Mouse (Mus musculus) liver, adult 2 months (tissue): ENCODE data around the gene Limk1. TPM values are rescaled to one million over a fixed set of nuclear protein-coding genes. Genes with fewer than 3 reads are reported as not detected.

Source experiments
- DNase-seq: peaks from one replicate; pipeline ENCODE4 v3.0.0-alpha.2; 2011; ENCODE audit warnings: low read depth, low spot score; ENCODE audit errors: extremely low read depth
- H3K27ac ChIP-seq: fragments of 200-500 bp; replicated peaks from 2 replicates; pipeline ENCODE4 v1.5.1; 2012; ENCODE audit warnings: low read depth, mild to moderate bottlenecking, control low read depth, inconsistent platforms, low read length; ENCODE audit not compliant: insufficient read depth
- H3K27me3 ChIP-seq: fragments of 200-500 bp; 2 replicates; pipeline ENCODE4 v1.6.1; 2012; ENCODE audit warnings: mild to moderate bottlenecking, moderate library complexity, low read length, inconsistent platforms; ENCODE audit not compliant: control insufficient read depth, insufficient read depth
- H3K36me3 ChIP-seq: fragments of 200-500 bp; 2 replicates; pipeline ENCODE4 v1.6.1; 2012; ENCODE audit warnings: low read length, inconsistent platforms; ENCODE audit not compliant: control insufficient read depth, insufficient read depth
- H3K4me1 ChIP-seq: fragments of 200-500 bp; 2 replicates; pipeline ENCODE4 v1.6.1; 2011; ENCODE audit warnings: low read length; ENCODE audit not compliant: control insufficient read depth, insufficient read depth
- H3K4me3 ChIP-seq: fragments of 200-500 bp; 2 replicates; pipeline ENCODE4 v1.5.1; 2011; ENCODE audit warnings: low read depth, mild to moderate bottlenecking, control low read depth, low read length, moderate library complexity; ENCODE audit not compliant: insufficient read depth
- H3K79me2 ChIP-seq: fragments of 200-500 bp; 2 replicates; pipeline ENCODE4 v1.6.1; 2012; ENCODE audit warnings: inconsistent platforms, mild to moderate bottlenecking, low read length, moderate library complexity; ENCODE audit not compliant: control insufficient read depth, insufficient read depth
- H3K9ac ChIP-seq: fragments of 200-500 bp; 2 replicates; pipeline ENCODE4 v1.6.1; 2012; ENCODE audit warnings: low read depth, mild to moderate bottlenecking, control low read depth, inconsistent platforms, low read length
- CTCF ChIP-seq: fragments of 200-500 bp; IDR thresholded peaks from 2 replicates; pipeline ENCODE4 v1.5.1; 2011; ENCODE audit warnings: low read depth, low read length, control low read depth
- POLR2A ChIP-seq: fragments of 200-500 bp; IDR thresholded peaks from 2 replicates; pipeline ENCODE4 v1.6.1; 2011; ENCODE audit warnings: low read length, control low read depth; ENCODE audit not compliant: insufficient read depth; ENCODE audit errors: extremely low read depth
- WGBS: fragments of 180-500 bp; shearing (Covaris S2); methylation state at CpG from one replicate; pipeline ENCODE4 v1.1.7; 2018; 5-methylcytosine and 5-hydroxymethylcytosine counted together
- polyA plus RNA-seq: library from polyadenylated mRNA; depleted of rRNA; stranded (reverse); fragments of >200 nt; gene quantifications from 2 replicates; pipeline ENCODE4 v1.2.3, GENCODE M21; 2012
- total RNA-seq: library from RNA; depleted of rRNA; stranded (reverse); fragments of >200 nt; gene quantifications from 2 replicates; pipeline ENCODE4 v1.2.3, GENCODE M21; 2014

The Limk1 gene
- total and polyA plus RNA-seq, 2 experiments = 0.83 to 2.7 TPM

DNA sequence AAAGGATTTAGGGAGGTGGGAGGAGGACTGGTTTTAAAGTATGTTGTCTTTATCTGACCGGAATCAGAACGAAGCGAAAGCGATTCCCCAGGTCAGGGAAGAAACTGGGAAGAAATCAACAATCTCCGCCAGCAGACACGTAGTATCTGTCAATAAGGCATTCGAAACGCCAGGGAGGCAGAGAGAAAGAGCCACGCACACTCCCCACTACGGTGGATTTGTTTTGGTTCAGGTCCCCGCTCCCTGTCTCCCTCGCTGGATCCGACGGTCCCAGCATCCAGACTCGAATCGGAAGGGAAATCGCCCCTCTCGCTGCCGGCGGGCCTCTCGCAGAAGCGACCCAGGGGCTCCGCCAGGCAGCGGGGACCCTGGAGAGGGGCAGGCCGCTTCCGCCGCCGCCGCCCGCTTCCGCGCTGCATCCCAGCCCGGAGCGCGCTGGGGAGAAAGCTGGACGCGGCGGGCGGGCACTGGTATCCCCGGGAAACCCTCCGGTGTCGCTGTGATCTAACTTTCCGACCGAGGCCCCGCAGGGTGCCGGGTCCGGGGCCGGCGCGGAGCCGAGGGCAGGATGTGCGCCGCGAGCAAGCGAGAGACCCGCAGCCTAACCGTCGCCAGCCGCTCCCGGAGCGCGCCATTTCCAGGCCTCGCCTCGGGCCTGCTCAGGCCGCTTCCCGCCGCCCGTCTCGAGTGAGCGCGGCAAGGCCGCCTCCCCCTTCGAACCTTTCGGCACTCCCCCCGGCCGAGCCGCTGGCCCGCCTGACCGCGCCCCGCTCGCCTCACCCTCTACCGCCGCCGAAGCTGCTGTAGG lies 49.7 kb downstream of the Limk1 start:
- under 1% methylated on average over 85 of the region's 85 CpGs for WGBS
- H3K27me3 ChIP-seq = no peaks in the 10 kb centered on the region
- H3K36me3 ChIP-seq = peaks cover 10% of the 10 kb centered on the region
- peak; percentile 34 for DNase-seq
- TF ChIP-seq CTCF (no peak), POLR2A (no peak)
- H3K4me3 ChIP-seq = peak overlapping the region; percentile 68
- peak overlapping the region; percentile 90 for H3K9ac ChIP-seq
- H3K79me2 ChIP-seq = peaks cover 37% of the 10 kb centered on the region; the same call in 1 of the 2 replicates
- peaks cover 9% of the 10 kb centered on the region for H3K4me1 ChIP-seq
- peak overlapping the region; percentile 76 for H3K27ac ChIP-seq

DNA sequence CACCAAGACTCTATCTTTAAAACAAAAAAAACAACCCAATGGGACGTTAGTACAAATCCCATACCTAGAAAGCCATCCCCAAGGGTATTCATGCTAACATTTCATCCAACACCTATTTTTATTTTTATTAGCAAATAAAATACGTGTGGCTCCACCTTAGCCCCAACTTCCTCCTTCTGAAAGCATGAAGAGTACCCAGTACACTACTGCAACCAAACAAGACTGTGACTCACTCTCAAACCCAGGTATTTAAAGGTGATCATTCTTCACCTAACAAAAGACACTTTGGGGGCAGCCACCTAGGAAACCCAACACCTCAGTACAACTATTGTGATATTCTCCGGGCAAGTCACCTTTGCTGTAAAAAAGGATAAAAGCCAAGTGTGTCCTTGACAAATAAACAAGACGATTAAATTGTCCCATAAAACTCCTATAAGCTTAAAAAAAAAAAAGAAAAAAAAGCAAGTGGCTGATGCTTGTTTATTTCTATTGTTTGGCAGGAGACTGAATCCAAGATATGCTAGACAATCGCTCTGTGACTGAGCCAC lies 50.5 kb downstream of the Limk1 start:
- WGBS = 10% methylated on average over 5 of the region's 5 CpGs
- H3K27ac ChIP-seq = no peak overlapping the region; the same call in 1 of the 2 replicates
- H3K4me1 ChIP-seq = peaks cover 13% of the 10 kb centered on the region
- no peaks in the 10 kb centered on the region for H3K27me3 ChIP-seq
- peaks cover 10% of the 10 kb centered on the region for H3K36me3 ChIP-seq
- H3K79me2 ChIP-seq = peaks cover 45% of the 10 kb centered on the region
- peak overlapping the region; percentile 90 for H3K9ac ChIP-seq
- no peak for DNase-seq
- TF ChIP-seq POLR2A = no peak
- no peak for TF ChIP-seq CTCF
- H3K4me3 ChIP-seq = peak overlapping the region; percentile 68

DNA sequence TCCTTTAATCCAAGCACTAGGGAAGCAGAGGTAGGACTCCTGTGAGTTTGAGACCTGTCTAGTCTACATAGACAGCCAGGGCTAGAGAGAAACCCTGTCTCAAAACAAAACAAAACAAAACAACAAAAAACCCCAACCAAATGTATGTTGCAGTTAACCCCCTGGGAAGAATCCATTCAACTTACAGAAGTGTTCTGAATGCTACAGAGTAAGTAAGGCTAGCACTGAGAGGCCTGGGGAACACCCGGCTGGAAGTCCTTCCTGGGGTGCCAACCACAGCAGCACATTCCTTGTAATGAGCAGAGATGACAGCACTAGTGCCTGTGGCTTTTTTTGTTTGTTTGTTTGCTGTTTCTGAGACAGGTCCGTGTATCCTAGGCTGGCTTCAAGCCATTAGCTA lies 55.6 kb downstream of the Limk1 start:
- no peak for DNase-seq
- WGBS = 39% methylated on average over 2 of the region's 2 CpGs
- Histone ChIP-seq H3K27ac (no peak overlapping the region), H3K27me3 (no peaks in the 10 kb centered on the region), H3K4me1 (peaks cover 45% of the 10 kb centered on the region), H3K36me3 (peaks cover 10% of the 10 kb centered on the region), H3K9ac (no peak overlapping the region), H3K79me2 (peaks cover 69% of the 10 kb centered on the region), H3K4me3 (no peak overlapping the region)
- no peak for TF ChIP-seq POLR2A
- no peak for TF ChIP-seq CTCF

DNA sequence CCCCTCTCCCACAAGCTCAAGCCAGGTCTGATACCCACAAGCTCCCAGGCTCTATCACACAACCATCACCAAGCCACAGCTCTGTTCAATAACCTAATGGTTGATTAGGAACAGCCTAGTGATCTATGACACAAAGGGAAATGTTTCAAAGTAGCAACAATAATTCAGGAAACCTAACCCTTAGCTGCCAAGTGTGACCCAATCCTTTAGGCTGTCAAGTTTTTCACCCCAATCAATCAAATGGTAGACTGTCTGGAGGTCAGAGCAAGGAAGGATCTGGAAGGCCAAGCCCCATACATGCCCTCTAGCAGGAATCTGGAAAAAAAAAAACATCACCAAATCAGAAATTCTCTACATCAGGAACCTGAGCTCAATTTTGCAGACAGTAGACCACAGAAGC lies 57.6 kb downstream of the Limk1 start:
- H3K27ac ChIP-seq = no peak overlapping the region
- TF ChIP-seq CTCF (no peak), POLR2A (no peak)

DNA sequence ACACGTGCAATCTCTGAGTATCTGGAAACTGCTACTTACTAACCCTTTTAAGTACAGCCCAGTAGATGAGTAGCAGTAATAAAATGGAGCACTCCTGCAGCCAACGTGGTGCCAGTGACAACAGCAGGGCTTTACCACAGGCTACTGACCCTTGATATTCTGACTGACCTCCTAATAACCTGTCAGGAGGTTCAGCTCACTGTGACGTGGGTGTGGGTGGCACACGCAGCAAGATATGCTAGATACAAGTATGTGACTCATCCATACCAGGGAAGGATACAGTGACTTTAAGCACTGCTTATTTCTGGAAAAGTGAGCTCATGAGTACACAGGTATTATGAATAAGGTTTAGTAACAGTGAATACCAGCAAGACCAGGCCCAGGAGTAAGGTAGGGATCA lies 58.9 kb downstream of the Limk1 start:
- H3K27ac ChIP-seq = no peak overlapping the region
- H3K36me3 ChIP-seq = peaks cover 19% of the 10 kb centered on the region
- H3K9ac ChIP-seq = no peak overlapping the region
- H3K4me3 ChIP-seq = no peak overlapping the region
- peaks cover 50% of the 10 kb centered on the region for H3K79me2 ChIP-seq
- TF ChIP-seq POLR2A = no peak
- no peak for TF ChIP-seq CTCF
- no peaks in the 10 kb centered on the region for H3K27me3 ChIP-seq
- 15% methylated on average over 4 of the region's 4 CpGs for WGBS
- H3K4me1 ChIP-seq = peaks cover 41% of the 10 kb centered on the region
- peak; percentile 73 for DNase-seq

More for the DNA sequence above, 57.6 kb downstream of the Limk1 start:
- Histone ChIP-seq H3K4me3 (no peak overlapping the region), H3K27me3 (no peaks in the 10 kb centered on the region), H3K36me3 (peaks cover 12% of the 10 kb centered on the region), H3K79me2 (peaks cover 59% of the 10 kb centered on the region), H3K9ac (no peak overlapping the region), H3K4me1 (peaks cover 44% of the 10 kb centered on the region)
- peak; percentile 68 for DNase-seq

DNA sequence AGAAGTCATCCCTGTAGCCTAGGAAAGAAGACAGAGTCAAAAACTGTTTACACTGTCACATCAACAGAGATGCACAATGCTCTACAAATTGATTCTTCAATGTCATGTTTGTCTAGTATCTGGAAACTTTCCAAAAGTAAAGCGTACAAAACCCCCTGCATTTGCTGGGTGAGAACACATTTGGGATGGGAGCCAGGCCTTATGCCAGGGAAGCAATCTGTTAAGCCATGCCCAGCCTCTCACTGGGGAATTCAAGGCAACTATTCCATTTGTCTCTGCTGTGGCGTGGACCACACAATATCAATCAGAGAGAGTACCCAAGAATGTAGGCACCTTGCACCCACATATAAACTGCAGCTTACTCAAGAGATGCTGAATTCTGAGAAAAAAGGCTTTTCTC lies 66.3 kb downstream of the Limk1 start:
- Histone ChIP-seq H3K4me1 (no peaks in the 10 kb centered on the region), H3K27me3 (no peaks in the 10 kb centered on the region)
- WGBS = 60% methylated on average over 2 of the region's 2 CpGs

More for the DNA sequence above, 66.3 kb downstream of the Limk1 start:
- no peak overlapping the region for H3K27ac ChIP-seq
- no peak overlapping the region for H3K4me3 ChIP-seq
- peaks cover 51% of the 10 kb centered on the region for H3K36me3 ChIP-seq
- H3K79me2 ChIP-seq = no peaks in the 10 kb centered on the region; the same call in 1 of the 2 replicates
- no peak overlapping the region for H3K9ac ChIP-seq
- TF ChIP-seq CTCF (no peak), POLR2A (no peak)
- DNase-seq = no peak
